Mouse (Mus musculus): ENCODE results near the gene Rpl5. TPM values are rescaled to one million over a fixed set of nuclear protein-coding genes. Genes with fewer than 3 reads are reported as not detected.
A peak's percentile ranks its signal among the peaks of the same experiment; 100 is the strongest.

Gene Rpl5
- polyA plus RNA-seq, 1 experiment from 2014 or later = 27.9 TPM

DNA sequence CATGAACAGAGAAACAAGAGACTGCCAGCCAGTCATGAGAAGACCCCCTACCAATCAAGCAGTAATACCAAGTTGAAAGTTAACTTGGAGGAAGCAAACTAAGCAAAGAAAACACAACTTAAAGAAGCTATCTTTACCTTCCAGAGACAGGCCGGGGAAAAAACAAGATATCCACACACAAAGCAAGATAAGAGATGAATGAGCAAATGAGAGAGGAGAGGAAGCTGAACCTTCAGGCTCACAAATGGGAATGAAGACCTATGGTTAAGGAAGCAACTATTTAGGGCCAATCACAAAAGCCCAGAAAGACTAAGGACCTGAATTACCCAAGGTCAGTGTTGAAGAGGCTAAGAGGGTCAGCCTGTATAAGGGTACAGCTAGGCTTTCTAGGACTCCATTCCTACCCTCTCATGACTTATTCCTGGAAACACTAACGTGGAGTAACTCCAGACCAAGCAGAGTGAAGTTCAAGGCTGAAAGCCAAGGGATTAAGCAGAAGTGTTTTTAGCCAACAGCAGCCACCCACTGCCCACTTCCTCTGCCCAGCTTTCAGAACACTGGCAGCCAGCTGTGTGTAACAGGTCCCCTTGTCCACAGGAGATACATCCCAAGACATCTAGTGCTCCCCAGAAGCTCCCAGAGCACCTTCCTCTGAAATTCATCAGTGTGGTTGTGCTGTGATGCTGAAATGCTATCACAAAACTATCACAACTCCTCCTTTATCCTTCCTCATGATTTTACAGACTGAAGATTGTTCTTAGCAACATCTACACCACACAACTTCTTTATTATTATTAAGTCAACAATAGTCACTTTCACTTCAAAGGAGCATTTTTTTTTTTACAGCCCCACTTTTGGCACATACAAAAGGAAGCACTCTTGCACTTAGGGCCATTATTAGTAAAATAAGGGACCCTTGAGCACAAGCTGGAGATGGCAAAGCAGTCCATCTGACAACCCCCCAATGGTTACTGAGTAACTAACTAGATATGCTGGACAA lies 33.9 kb upstream of the Rpl5 start:
- WGBS = 36% methylated on average over 2 of the region's 2 CpGs
- Histone ChIP-seq H3K4me1 (ENCODE audit: insufficient read depth, low read depth, low read length) (no peaks in the 10 kb centered on the region; the same call in 1 of the 2 replicates), H3K36me3 (ENCODE audit: insufficient read depth, low read length) (no peaks in the 10 kb centered on the region), H3K27me3 (replicated peaks; ENCODE audit: insufficient read depth, low read length) (no peaks in the 10 kb centered on the region), H3K4me2 (replicated peaks; ENCODE audit: low read depth, low read length) (no peak overlapping the region), H3K4me3 (ENCODE audit: low read depth, low read length) (no peak overlapping the region), H3K9me3 (ENCODE audit: low read length) (no peaks in the 10 kb centered on the region), H3K27ac (ENCODE audit: low read length) (no peak overlapping the region), H3K9ac (replicated peaks; ENCODE audit: low read depth) (no peak overlapping the region)
- ATAC-seq = no peak
- TF ChIP-seq CTCF (IDR thresholded peaks at IDR 0.05) (no peak), EP300 (IDR thresholded peaks at IDR 0.05) (no peak)
- peak; percentile 51 for DNase-seq (ENCODE audit: low spot score)

DNA sequence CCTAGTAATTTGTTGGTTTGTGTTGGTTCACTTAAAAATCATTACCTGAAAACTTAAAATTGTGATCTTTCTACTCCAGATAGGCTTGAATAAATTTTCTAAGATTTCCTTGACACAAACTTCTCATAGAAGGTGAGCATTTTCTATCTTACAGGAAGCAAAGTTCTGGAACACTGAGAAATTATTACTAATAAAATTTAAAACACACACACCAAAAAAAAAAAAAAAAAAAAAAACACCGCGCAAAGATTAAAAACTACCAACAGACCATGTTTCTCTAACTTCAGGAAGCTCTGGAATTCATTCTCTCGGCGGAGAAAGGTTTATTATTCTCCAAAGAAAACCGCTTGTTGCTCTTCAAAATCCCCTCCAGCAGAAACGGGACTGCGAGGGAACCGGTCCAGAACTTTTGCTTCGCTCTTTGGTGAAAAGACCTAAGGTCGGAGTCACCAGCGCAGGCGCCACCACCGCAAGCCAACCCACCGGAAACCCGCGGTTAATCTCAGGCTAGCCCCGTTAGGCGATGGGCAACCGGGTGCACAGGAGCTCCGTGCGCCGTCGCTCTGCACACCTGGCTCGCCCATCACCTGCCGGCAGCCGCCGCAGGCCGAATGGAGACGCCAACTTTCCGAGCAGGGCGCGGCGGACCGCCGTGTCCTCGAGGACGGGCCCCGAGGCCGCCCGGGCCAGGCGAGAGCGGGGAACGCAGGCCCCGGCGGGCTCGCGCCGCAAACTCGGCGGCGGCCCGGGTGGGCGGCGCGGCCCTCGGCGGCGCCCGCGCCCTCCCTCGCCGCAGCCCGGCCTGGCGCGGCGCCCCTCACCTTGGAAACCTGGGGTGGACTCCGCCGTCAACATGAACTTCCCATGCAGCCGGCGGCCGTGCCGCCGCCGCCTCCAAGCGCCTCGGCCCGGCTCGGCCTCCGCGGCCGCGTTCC lies 32.1 kb upstream of the Rpl5 start:
- Histone ChIP-seq H3K4me1 (ENCODE audit: insufficient read depth, low read depth, low read length) (no peaks in the 10 kb centered on the region; the same call in 1 of the 2 replicates), H3K4me2 (replicated peaks; ENCODE audit: low read depth, low read length) (peak overlapping the region; percentile 63), H3K27ac (ENCODE audit: low read length) (peak overlapping the region; percentile 94), H3K9ac (replicated peaks; ENCODE audit: low read depth) (peak overlapping the region; percentile 78), H3K4me3 (ENCODE audit: low read depth, low read length) (peak overlapping the region; percentile 90), H3K36me3 (ENCODE audit: insufficient read depth, low read length) (no peaks in the 10 kb centered on the region), H3K27me3 (replicated peaks; ENCODE audit: insufficient read depth, low read length) (no peaks in the 10 kb centered on the region), H3K9me3 (ENCODE audit: low read length) (no peaks in the 10 kb centered on the region)
- DNase-seq (ENCODE audit: low spot score) = peak; percentile 58
- peak; percentile 73 for ATAC-seq
- TF ChIP-seq EP300 (IDR thresholded peaks at IDR 0.05) (no peak), CTCF (IDR thresholded peaks at IDR 0.05) (no peak)
- 4% methylated on average over 28 of the region's 82 CpGs for WGBS

DNA sequence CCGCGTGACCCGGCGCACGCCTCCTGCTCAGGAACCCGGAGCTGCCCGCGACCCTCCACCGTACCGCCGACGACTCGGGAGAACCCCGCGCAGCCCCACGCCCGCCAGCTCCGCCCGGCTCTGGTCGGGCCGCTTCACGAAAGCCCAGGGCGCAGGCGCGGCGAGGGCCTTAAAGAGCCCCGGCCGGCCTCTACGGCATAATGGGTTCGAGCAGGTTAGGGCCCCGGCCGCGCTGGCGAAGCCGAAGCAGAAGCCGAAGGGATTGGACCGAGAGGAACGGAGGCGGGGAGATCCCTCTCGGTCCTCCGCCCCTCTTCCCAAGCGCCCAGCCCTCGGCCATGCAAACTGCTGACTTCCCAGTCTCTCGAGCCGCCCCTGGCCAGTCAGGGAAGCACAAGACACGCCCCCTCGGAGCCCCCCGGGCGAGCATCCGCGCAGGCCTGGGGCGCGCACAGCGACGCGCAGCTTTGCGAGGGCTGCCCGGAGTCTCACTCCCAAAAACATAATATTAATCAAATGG lies 31.3 kb upstream of the Rpl5 start:
- Histone ChIP-seq H3K4me1 (ENCODE audit: insufficient read depth, low read depth, low read length) (no peaks in the 10 kb centered on the region; the same call in 1 of the 2 replicates), H3K36me3 (ENCODE audit: insufficient read depth, low read length) (no peaks in the 10 kb centered on the region), H3K27ac (ENCODE audit: low read length) (peak overlapping the region; percentile 94), H3K9ac (replicated peaks; ENCODE audit: low read depth) (peak overlapping the region; percentile 78), H3K4me2 (replicated peaks; ENCODE audit: low read depth, low read length) (peak overlapping the region; percentile 63), H3K4me3 (ENCODE audit: low read depth, low read length) (peak overlapping the region; percentile 90), H3K27me3 (replicated peaks; ENCODE audit: insufficient read depth, low read length) (no peaks in the 10 kb centered on the region), H3K9me3 (ENCODE audit: low read length) (no peaks in the 10 kb centered on the region)
- under 1% methylated on average over 46 of the region's 58 CpGs for WGBS
- ATAC-seq = peak; percentile 98
- peak; percentile 97 for DNase-seq (ENCODE audit: low spot score)
- no peak for TF ChIP-seq EP300 (IDR thresholded peaks at IDR 0.05)
- TF ChIP-seq CTCF (IDR thresholded peaks at IDR 0.05) = peak; percentile 26; the same call in 1 of the 2 replicates

DNA sequence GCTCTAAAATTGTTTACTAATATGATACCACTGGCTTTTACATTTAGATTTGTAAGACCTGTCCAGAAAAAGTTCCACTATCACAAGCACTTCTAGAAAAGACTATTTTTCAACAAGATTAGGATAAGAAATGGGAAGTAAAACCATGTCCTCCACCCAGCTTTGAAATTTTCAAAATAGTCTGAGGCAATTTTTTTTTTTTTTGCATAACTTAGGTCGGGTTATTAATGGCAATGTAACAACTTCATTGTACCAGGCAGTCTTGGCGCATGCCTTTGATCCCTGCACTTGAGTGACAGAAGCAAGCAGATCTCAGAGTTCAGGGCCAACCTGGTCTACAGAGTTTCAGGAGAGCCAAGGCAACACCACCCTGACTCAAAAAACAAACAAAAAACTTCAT lies 30.6 kb upstream of the Rpl5 start:
- DNase-seq (ENCODE audit: low spot score) (no peak), ATAC-seq (no peak)
- Histone ChIP-seq H3K36me3 (ENCODE audit: insufficient read depth, low read length) (no peaks in the 10 kb centered on the region), H3K9ac (replicated peaks; ENCODE audit: low read depth) (no peak overlapping the region), H3K9me3 (ENCODE audit: low read length) (no peaks in the 10 kb centered on the region), H3K4me2 (replicated peaks; ENCODE audit: low read depth, low read length) (no peak overlapping the region), H3K27me3 (replicated peaks; ENCODE audit: insufficient read depth, low read length) (no peaks in the 10 kb centered on the region), H3K4me3 (ENCODE audit: low read depth, low read length) (no peak overlapping the region), H3K27ac (ENCODE audit: low read length) (no peak overlapping the region), H3K4me1 (ENCODE audit: insufficient read depth, low read depth, low read length) (no peaks in the 10 kb centered on the region; the same call in 1 of the 2 replicates)
- 53% methylated on average over 2 of the region's 2 CpGs for WGBS
- TF ChIP-seq EP300 (IDR thresholded peaks at IDR 0.05) (no peak), CTCF (IDR thresholded peaks at IDR 0.05) (no peak)

DNA sequence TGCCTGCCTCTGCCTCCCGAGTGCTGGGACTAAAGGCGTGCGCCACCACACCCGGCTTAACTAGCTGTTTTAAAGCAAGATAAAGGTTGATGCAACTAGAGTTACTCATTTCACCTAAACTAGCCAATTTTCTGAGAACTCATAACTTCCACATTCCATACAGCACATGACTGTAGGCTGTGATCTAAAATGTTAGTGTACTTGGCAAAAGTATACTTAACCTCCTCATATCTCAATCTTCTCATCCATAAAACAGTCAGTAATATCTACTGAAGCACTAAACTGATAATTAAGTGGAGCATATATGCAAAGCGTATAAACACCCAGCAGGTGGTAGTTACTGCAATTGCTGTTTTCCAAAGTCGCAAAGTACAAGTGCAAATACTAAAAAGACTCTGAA lies 27.0 kb upstream of the Rpl5 start:
- H3K27ac ChIP-seq (ENCODE audit: low read length) = no peak overlapping the region

More for the DNA sequence above, 27.0 kb upstream of the Rpl5 start:
- Histone ChIP-seq H3K9ac (replicated peaks; ENCODE audit: low read depth) (no peak overlapping the region), H3K27me3 (replicated peaks; ENCODE audit: insufficient read depth, low read length) (no peaks in the 10 kb centered on the region), H3K9me3 (ENCODE audit: low read length) (no peaks in the 10 kb centered on the region), H3K4me2 (replicated peaks; ENCODE audit: low read depth, low read length) (no peak overlapping the region), H3K4me1 (ENCODE audit: insufficient read depth, low read depth, low read length) (no peaks in the 10 kb centered on the region), H3K4me3 (ENCODE audit: low read depth, low read length) (no peak overlapping the region), H3K36me3 (ENCODE audit: insufficient read depth, low read length) (no peaks in the 10 kb centered on the region)
- ATAC-seq (no peak), DNase-seq (ENCODE audit: low spot score) (no peak)
- 93% methylated on average over 6 of the region's 6 CpGs for WGBS
- TF ChIP-seq CTCF (IDR thresholded peaks at IDR 0.05) = no peak
- TF ChIP-seq EP300 (IDR thresholded peaks at IDR 0.05) = no peak

All from lung, postnatal 0 days (tissue).